Mouse (Mus musculus) stomach, embryonic 16.5 days (tissue): Measurements from ENCODE around the gene Cog1. TPM values are rescaled to one million over a fixed set of nuclear protein-coding genes. Genes with fewer than 3 reads are reported as not detected.
A peak's percentile ranks its signal among the peaks of the same experiment; 100 is the strongest.

ENCODE experiments used
- ATAC-seq: fragments of 200-750 bp; cut with Nextera tagmentation; 2 replicates; pipeline ENCODE4 v1.8.0; 2017; ENCODE audit warnings: moderate number of reproducible peaks, moderate TSS enrichment; ENCODE audit not compliant: insufficient read depth, low FRiP score
- H3K27ac ChIP-seq: fragments of 300-500 bp; sonication (generic); 2 replicates; pipeline ENCODE4 v1.5.1; 2014; ENCODE audit warnings: low read length
- H3K27me3 ChIP-seq: fragments of 300-500 bp; sonication (generic); 2 replicates; pipeline ENCODE4 v1.6.1; 2014; ENCODE audit warnings: low read length, control low read depth, mixed read lengths; ENCODE audit not compliant: control insufficient read depth, insufficient read depth
- H3K36me3 ChIP-seq: fragments of 300-500 bp; sonication (generic); 2 replicates; pipeline ENCODE4 v1.6.1; 2014; ENCODE audit warnings: low read length; ENCODE audit not compliant: control insufficient read depth, insufficient read depth
- H3K4me1 ChIP-seq: fragments of 300-500 bp; sonication (generic); 2 replicates; pipeline ENCODE4 v1.6.1; 2014; ENCODE audit warnings: low read length, control low read depth, mixed read lengths; ENCODE audit not compliant: control insufficient read depth, insufficient read depth
- H3K4me2 ChIP-seq: fragments of 300-500 bp; sonication (generic); 2 replicates; pipeline ENCODE4 v1.6.1; 2014; ENCODE audit warnings: low read depth, low read length, mixed read lengths
- H3K4me3 ChIP-seq: fragments of 300-500 bp; sonication (generic); replicated peaks from 2 replicates; pipeline ENCODE4 v1.5.1; 2014; ENCODE audit warnings: mild to moderate bottlenecking, low read length
- H3K9ac ChIP-seq: fragments of 300-500 bp; sonication (generic); 2 replicates; pipeline ENCODE4 v1.6.1; 2014; ENCODE audit warnings: low read length
- H3K9me3 ChIP-seq: fragments of 300-500 bp; sonication (generic); replicated peaks from 2 replicates; pipeline ENCODE4 v1.6.1; 2016; ENCODE audit warnings: low read length, control low read depth; ENCODE audit not compliant: control insufficient read depth
- WGBS: fragments of 180-500 bp; shearing (Covaris S2); extraction: QIAGEN DNeasy Blood & Tissue Kit; methylation state at CpG from one replicate; pipeline ENCODE4 v1.1.7; 2014; 5-methylcytosine and 5-hydroxymethylcytosine counted together
- polyA plus RNA-seq: library from polyadenylated mRNA; unstranded; fragments of >200 nt; fragmentation: Nextera tagmentation; extraction: Ambion mirVana; gene quantifications from 2 replicates; pipeline ENCODE4 v1.2.1, GENCODE M21; 2015

The Cog1 gene
- polyA plus RNA-seq, 1 experiment from 2014 or later = 17.3 TPM

GRCm38 (mm10) chr11:113691318-113691717 lies 42.3 kb downstream of the Cog1 start:
- Histone ChIP-seq H3K4me1 (peaks cover 10% of the 10 kb centered on the region), H3K27ac (0 out of 2 replicates have a peak overlapping the region, but pooled peaks have one; percentile 20), H3K4me2 (no peak overlapping the region), H3K4me3 (no peak overlapping the region), H3K9ac (no peak overlapping the region), H3K9me3 (no peaks in the 10 kb centered on the region), H3K27me3 (no peaks in the 10 kb centered on the region), H3K36me3 (peaks cover 28% of the 10 kb centered on the region)
- peak; percentile 54; the same call in 1 of the 2 replicates for ATAC-seq
- WGBS = 82% methylated on average over 5 of the region's 5 CpGs

GRCm38 (mm10) chr11:113691851-113692250 lies 42.9 kb downstream of the Cog1 start:
- Histone ChIP-seq H3K9ac (no peak overlapping the region), H3K9me3 (no peaks in the 10 kb centered on the region), H3K4me2 (no peak overlapping the region), H3K27me3 (no peaks in the 10 kb centered on the region), H3K4me1 (peaks cover 6% of the 10 kb centered on the region; the same call in 1 of the 2 replicates), H3K36me3 (peaks cover 28% of the 10 kb centered on the region), H3K4me3 (no peak overlapping the region), H3K27ac (no peak overlapping the region)
- 65% methylated on average over 3 of the region's 3 CpGs for WGBS
- no peak for ATAC-seq

GRCm38 (mm10) chr11:113697571-113697970 lies 48.6 kb downstream of the Cog1 start:
- Histone ChIP-seq H3K4me3 (no peak overlapping the region), H3K9ac (no peak overlapping the region), H3K4me1 (no peaks in the 10 kb centered on the region), H3K27ac (no peak overlapping the region), H3K9me3 (no peaks in the 10 kb centered on the region), H3K4me2 (no peak overlapping the region), H3K36me3 (peaks cover 10% of the 10 kb centered on the region), H3K27me3 (no peaks in the 10 kb centered on the region)
- WGBS = 80% methylated on average over 5 of the region's 5 CpGs
- no peak for ATAC-seq

GRCm38 (mm10) chr11:113698013-113698545 lies 49.1 kb downstream of the Cog1 start:
- Histone ChIP-seq H3K4me2 (no peak overlapping the region), H3K27ac (no peak overlapping the region), H3K9ac (no peak overlapping the region), H3K36me3 (peaks cover 10% of the 10 kb centered on the region), H3K4me1 (no peaks in the 10 kb centered on the region), H3K4me3 (no peak overlapping the region), H3K9me3 (no peaks in the 10 kb centered on the region), H3K27me3 (no peaks in the 10 kb centered on the region)
- 68% methylated on average over 12 of the region's 12 CpGs for WGBS
- ATAC-seq = no peak

GRCm38 (mm10) chr11:113699643-113700042 lies 50.7 kb downstream of the Cog1 start:
- no peak overlapping the region for H3K27ac ChIP-seq
- 75% methylated on average over 7 of the region's 7 CpGs for WGBS
- H3K4me2 ChIP-seq = no peak overlapping the region
- no peak overlapping the region for H3K9ac ChIP-seq
- peaks cover 10% of the 10 kb centered on the region for H3K36me3 ChIP-seq
- H3K9me3 ChIP-seq = no peaks in the 10 kb centered on the region
- peak; percentile 46; the same call in 1 of the 2 replicates for ATAC-seq
- no peaks in the 10 kb centered on the region for H3K4me1 ChIP-seq
- H3K27me3 ChIP-seq = no peaks in the 10 kb centered on the region
- H3K4me3 ChIP-seq = no peak overlapping the region

GRCm38 (mm10) chr11:113703758-113704157 lies 54.8 kb downstream of the Cog1 start:
- H3K27me3 ChIP-seq = no peaks in the 10 kb centered on the region
- ATAC-seq = peak; percentile 72; the same call in 1 of the 2 replicates
- WGBS = 27% methylated on average over 5 of the region's 5 CpGs

GRCm38 (mm10) chr11:113705966-113706652 lies 57.1 kb downstream of the Cog1 start:
- 77% methylated on average over 15 of the region's 15 CpGs for WGBS
- no peak for ATAC-seq
- H3K4me3 ChIP-seq = no peak overlapping the region
- H3K27ac ChIP-seq = no peak overlapping the region
- no peak overlapping the region for H3K9ac ChIP-seq
- H3K4me1 ChIP-seq = peaks cover 22% of the 10 kb centered on the region
- no peaks in the 10 kb centered on the region for H3K27me3 ChIP-seq
- H3K4me2 ChIP-seq = no peak overlapping the region
- no peaks in the 10 kb centered on the region for H3K9me3 ChIP-seq
- H3K36me3 ChIP-seq = no peaks in the 10 kb centered on the region

More at GRCm38 (mm10) chr11:113703758-113704157, 54.8 kb downstream of the Cog1 start:
- H3K4me3 ChIP-seq = no peak overlapping the region
- no peak overlapping the region for H3K9ac ChIP-seq
- no peaks in the 10 kb centered on the region for H3K9me3 ChIP-seq
- H3K27ac ChIP-seq = no peak overlapping the region
- H3K4me2 ChIP-seq = no peak overlapping the region
- H3K36me3 ChIP-seq = no peaks in the 10 kb centered on the region
- H3K4me1 ChIP-seq = 0 out of 2 replicates have a peak, but pooled peaks cover 4% of the 10 kb centered on the region

GRCm38 (mm10) chr11:113708629-113709213 lies 59.8 kb downstream of the Cog1 start:
- H3K9ac ChIP-seq = peak overlapping the region; percentile 35; the same call in 1 of the 2 replicates
- H3K4me2 ChIP-seq = no peak overlapping the region
- peaks cover 22% of the 10 kb centered on the region for H3K4me1 ChIP-seq
- no peaks in the 10 kb centered on the region for H3K27me3 ChIP-seq
- H3K27ac ChIP-seq = no peak overlapping the region; the same call in 1 of the 2 replicates
- H3K9me3 ChIP-seq = no peaks in the 10 kb centered on the region
- H3K4me3 ChIP-seq = no peak overlapping the region
- ATAC-seq = peak; percentile 52; the same call in 1 of the 2 replicates
- no peaks in the 10 kb centered on the region for H3K36me3 ChIP-seq
- 48% methylated on average over 19 of the region's 19 CpGs for WGBS

- no peaks in the 10 kb centered on the region for H3K36me3 ChIP-seq
- H3K9ac ChIP-seq = 0 out of 2 replicates have a peak overlapping the region, but pooled peaks have one; percentile 35
- no peaks in the 10 kb centered on the region for H3K27me3 ChIP-seq
- no peaks in the 10 kb centered on the region for H3K9me3 ChIP-seq
- ATAC-seq = no peak
- peaks cover 22% of the 10 kb centered on the region for H3K4me1 ChIP-seq
- H3K27ac ChIP-seq = no peak overlapping the region
- H3K4me3 ChIP-seq = no peak overlapping the region
- no peak overlapping the region for H3K4me2 ChIP-seq
- WGBS = 35% methylated on average over 15 of the region's 15 CpGs
Measured at GRCm38 (mm10) chr11:113709272-113709671, 60.3 kb downstream of the Cog1 start.
